Mouse (Mus musculus) c-Kit-positive CD71-positive TER-119-positive erythroid progenitor cells, embryonic 14.5 days (primary cell): ENCODE measurements around the gene H2afy2.

Experiments
- DNase-seq: peaks from one replicate; pipeline ENCODE4 v3.0.0-alpha.2; 2013; ENCODE audit warnings: low spot score

H2afy2 gene

DNA sequence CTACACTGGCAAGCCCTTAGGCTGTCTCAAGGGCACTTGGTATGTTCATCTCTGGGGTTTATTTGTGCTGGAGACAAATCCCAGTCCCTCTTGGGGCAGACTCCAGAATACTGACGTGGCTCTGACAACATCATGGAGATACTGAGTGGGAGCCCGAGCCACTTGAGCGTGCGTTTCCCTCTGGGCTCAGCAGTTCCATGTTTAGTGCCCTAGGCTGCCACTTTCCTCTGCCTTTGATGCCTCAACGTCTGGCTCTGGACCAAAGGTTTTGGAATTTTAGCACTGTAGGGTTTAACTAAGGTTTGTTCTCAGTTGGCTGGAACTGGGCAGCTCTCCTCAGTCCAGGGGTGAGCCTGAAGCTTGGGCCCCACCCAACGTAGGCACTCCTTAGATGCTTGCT, 60.7 kb downstream of the H2afy2 start:
- DNase-seq, result no peak

DNA sequence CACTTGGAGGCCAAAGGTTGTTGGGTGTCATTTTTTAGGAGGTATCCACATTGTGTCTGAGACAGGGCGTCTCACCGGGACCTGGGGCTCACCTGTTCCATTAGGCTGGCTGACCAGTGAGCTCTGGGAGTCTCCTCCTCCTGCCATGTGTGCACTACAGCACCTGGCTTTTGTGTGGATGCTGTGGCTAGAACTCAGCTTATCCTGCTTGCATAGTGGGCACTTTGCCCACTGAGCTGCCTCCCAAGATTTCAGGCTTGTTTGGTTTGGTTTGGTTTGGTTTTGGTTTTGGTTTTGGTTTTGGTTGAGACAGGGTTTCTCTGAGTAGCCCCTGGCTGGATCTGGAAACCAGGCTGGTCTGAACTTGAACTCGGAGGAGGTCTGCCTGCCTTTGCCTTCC, 61.7 kb downstream of the H2afy2 start:
- DNase-seq, result no peak

DNA sequence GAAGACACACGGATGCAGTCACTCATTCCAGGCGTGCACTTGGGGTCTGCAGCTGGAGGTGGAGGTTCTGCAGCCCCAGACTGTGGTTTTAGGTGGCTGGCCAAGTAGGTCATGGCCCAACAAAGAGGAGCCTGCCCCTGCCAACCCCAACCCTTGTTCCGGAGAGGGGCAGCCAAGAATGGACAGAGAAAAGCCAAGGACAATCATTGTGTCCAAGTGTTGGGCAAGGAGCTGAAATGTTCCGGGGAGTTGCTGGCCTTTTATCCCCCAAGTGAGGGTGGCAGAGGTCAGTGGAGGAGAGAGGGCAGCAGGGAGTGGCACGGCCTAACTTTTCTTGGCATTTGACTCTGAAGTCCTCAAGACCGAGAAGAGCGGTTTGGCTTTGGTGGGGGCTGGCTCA, 63.6 kb downstream of the H2afy2 start:
- no peak for DNase-seq

DNA sequence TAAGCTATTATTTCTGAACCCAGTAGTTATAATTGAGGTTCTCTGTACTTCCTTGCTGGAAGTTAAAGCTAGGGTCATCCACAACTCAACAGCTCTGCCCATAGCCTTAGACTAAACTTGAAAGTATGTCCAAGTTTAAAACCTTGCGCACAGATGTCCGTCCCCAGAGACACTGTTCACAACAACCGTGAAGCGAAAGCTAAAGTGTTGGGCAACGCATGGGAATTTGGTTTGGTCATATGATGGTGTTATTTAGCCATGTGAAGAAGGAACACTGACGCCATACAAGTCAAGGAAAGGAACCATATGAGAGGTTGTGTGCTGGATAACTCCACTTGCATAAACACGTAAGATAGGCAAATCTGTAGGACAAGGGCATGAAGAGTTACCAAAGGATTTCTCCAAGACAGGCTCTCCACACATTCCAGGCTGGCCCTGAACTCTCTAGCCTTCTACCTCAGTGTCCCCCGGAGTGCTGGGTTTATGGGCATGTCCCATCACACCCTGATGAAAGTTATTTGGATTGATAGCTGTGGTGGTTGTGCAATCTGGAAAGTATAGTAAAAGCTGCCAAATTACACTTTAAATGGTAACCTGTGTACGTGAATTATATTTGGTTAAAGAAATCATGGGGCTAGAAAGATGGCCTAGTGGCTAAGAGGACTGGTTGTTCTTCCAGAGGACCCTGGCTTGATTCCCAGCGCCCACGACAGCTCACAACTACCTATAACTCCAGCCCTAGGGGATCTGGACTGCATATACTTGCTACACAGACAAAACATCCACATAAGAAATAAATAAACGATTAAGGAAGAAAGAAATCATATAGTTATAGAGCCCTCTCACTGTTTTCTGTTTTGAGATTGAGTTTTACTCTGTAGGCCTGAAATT, 66.3 kb downstream of the H2afy2 start:
- DNase-seq, result no peak

DNA sequence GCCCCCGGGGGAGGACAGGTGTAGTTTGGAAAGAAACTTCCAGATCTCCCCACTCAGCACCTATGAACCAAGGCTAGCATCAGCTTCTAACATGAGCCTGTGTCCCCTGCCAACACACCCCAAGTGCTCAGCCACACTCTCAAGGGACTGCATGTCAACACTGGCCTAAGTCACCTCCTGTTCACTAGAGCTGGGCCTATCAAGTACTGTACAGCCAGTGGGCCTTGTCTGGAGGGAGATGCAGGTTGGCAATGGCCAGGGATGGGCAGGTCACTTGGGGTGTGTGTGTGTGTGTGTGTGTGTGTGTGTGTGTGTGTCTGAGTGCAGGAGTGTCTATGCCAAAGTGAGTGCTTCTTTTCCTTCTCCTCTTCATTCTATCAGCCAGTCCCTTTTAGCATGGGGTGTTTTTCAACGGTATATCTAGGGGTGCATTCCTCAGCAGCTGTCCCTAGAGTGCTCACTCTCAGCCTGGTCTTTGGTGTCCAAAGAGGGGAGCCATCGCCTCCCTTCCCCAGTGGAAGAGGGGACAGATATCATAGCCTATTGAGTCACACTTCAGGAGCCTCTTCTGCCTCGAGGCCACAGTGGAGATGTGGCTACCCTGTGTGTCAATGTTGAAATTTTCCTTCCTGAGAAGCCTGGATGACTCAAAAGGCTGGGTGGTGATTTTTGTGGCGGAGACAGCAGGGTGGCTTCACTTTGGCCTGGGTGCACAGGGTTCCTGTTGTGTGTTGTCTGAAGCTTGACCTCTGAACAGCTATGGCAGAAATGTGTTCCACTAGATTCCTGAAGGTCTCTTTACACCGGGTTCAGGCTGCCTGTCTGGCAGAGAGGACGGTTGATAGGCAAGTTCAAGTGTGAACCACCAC, 67.7 kb downstream of the H2afy2 start:
- no peak for DNase-seq

DNA sequence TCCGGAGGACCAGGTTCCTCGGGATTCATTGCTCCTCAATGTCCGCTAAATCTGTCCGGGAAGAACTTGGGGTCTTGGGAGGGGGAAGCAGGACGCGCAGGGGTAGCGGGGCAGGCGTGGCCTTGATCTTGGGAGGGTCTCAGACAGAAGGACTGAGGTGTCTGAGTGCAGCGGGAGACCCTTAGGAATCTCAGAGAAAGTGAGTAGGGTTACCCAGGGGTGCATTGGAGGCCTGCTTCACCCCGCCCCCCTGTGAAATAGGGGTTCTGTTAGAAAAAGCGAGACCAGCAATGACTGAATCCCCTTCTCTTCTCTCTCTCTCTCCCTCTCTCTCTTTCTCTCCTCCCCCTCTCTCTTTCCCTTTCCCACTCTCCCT, 68.5 kb downstream of the H2afy2 start:
- DNase-seq, result no peak

DNA sequence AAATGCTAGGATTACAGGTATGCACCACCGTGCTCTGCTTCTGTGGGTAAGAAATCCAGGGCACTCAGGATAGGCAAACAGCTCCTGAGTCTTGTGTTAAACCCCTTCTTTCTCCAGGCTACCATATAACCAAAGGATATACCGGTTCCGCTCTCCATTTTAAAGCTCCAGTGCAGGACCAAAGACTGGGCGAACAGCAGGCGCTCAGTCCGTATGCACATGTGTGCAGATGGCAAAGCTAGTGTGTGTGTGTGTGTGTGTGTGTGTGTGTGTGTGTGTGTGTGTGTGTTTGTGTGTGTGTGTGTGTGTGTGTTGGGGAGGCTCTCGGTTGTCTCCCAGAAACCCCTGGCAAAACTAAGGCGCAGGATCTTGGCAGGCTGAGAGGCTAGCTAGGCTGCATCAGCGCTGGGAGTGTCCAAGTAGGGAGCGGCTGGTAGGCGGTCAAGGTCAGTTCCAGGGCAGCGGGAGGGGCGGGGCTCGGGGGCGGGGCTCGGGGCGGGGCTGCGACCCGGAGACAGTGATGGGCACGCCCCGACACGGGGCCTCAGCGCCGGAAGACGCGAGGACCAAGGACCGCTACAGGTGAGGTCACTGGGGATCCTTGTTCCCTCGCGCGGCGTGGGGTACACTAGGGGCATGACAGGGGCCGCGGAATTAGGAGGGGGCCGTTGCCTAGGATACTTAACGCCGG, 69.0 kb downstream of the H2afy2 start, which contains the start of gene Aifm2:
Aifm2 (plus strand) TSS at position 493 of the 691 bp plus-strand sequence.
- peak; percentile 55 for DNase-seq

DNA sequence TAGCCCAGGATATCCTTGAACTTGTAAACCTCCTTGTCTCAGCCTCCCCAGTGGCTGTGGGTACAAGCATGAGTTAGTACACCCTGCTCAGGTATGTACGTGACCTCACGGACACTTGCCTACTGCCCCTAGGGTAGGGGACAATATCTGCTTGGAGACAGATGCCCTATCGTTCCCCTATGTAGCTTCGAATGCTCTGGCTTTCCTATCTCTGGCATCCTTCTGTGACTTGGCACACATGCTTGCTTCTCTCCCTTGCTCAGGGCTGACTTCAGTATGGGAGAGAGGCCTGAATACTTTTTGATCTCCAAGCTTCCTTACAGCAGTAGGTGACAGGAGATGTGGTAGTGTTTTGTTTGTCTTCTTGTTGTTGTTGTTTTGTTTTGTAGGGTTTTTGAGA, 69.8 kb downstream of the H2afy2 start:
- DNase-seq, result no peak

DNA sequence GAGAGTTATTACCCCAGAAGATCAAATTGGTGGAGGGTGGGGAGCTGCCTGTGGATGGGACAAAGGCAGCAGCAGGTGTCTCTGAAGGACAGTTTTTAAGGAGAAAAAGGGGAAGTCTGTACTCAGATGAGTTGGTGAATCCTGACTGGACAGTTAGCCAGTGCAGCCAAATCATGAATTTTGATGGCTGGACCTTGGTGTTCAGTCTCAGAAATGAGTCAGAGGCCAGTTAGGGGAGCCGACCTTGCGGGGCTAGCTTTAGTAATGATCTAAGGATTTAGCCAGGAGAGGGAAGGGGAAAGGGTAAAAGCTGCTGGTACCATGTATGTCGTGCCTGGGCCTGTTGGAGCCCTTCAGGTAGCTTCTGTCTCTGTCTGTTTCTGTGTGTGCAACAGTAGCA, 70.3 kb downstream of the H2afy2 start:
- no peak for DNase-seq

DNA sequence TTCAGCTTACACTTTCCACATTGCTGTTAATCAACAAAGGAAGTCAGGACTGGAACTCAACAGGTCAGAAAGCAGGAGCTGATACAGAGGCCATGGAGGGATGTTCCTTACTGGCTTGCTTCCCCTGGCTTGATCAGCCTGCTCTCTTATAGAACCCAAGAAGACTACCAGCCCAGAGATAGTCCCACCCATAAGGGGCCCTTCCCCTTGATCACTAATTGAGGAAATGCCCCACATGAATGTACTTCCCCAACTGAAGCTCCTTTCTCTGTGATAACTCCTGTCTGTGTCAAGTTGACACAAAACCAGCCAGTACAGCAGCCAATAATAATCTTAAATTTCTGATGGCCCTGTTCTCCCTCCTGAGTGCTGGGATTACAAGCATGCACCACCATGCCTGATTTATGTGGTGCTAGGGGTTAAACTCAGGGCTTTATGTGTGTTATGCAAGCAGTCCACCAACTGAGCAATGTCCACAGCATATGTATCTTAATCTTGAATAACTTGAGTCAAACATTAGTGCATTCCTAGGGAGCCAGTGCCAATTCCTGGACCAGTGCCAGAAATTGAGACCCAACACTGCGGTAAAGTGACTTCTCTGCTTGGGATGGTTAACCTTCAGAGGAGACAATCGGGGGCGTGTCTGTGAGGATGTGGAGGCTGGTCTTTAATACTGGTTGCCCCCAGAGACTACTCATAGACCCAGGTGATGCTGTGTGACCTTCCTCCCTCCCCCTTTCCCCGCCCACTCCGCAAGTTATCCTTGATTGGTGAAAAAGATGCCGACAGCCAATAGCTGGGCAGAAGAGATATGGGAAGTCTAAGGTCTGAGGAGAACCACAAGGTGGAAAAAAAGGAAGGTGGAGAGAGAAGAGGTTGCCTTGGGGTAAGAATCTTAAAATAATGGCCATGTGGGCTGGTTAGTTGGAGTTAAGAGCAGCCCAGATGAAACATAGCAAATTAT, 77.3 kb downstream of the H2afy2 start:
- DNase-seq, result no peak

DNA sequence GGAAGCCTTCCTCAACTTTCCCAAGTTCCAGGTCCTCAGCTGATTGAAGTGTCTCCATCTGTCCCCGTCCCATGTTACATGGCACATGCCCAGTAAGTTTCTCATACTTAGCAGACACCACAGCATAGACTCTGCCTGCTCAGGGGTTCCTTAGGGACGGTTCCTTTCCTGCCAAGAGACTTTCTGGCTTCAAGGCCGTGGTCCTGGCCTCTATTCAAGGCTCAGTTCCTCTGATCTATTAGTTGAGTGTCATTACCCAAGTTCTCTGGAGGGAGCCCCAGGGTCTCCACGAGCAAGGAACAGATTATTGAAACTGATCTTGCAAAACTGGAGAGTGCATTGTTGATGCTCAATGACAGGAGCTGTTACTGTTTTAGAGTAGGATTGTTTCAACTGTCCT, 79.3 kb downstream of the H2afy2 start:
- DNase-seq, result no peak

DNA sequence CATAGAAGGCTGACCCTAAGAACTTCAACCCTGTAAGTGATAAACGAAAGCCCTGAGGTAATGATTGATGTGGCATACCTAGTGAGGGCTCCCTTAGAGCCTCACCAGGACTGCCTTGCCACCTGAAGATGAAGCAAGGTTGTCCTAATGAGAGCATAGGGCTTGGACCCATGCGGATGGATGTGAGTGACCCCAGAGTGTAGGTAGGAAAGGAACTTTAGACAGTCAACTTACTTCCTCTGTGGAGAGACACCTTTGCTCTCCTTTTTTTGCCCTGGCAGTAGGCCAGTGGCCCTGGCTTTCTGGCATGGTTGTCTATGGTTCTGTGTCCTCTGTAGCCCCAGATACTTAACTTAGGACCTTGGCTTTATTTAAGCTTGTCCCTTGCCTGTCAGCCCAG, 86.9 kb downstream of the H2afy2 start:
- DNase-seq, result no peak

DNA sequence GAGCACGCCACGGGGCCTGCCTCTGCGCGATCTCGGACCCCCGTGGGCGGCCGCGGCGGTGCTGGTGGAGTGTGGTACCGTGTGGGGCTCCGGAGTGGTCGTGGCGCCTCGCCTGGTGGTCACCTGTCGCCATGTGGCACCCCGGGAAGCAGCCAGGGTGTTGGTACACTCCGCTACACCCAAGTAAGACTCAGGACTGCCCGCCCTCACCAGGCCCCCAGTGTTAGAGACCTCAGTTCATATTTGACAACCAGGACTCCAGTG, 87.5 kb downstream of the H2afy2 start:
- no peak for DNase-seq

DNA sequence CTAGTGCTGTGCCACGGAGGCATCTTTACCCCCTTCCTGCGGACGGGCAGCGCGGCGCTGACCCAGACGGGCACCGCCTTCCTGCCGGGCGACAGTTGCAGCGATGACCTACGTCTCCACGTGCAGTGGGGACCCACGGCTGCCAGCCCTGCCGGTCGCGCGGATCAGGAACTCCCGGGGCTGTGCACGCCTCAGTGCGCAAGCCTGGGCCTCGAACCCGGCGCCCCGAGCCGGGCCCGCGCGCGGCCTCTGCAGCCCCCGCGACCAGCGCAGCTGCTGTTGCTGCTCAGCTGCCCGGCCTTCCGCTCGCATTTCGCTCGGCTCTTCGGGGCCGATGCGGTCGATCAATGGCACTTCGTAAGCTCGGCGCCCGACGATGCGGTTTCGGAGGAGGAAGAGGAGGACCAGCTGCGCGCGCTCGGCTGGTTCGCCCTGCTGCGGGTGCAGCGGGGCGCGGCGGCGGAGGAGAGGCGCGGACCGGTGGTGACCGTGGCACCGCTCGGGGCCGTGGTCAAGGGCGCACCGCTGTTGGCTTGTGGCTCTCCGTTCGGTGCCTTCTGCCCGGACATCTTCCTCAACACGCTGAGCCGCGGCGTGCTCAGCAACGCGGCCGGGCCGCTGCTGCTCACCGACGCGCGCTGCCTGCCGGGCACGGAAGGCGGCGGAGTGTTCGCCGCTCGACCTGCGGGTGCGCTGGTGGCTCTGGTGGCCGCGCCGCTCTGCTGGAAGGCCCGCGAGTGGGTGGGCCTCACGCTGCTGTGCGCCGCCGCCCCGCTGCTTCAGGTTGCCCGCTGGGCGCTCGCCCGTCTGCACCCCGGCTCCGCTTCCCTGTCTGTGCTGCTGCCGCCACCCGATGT, 88.0 kb downstream of the H2afy2 start:
- DNase-seq, result no peak

DNA sequence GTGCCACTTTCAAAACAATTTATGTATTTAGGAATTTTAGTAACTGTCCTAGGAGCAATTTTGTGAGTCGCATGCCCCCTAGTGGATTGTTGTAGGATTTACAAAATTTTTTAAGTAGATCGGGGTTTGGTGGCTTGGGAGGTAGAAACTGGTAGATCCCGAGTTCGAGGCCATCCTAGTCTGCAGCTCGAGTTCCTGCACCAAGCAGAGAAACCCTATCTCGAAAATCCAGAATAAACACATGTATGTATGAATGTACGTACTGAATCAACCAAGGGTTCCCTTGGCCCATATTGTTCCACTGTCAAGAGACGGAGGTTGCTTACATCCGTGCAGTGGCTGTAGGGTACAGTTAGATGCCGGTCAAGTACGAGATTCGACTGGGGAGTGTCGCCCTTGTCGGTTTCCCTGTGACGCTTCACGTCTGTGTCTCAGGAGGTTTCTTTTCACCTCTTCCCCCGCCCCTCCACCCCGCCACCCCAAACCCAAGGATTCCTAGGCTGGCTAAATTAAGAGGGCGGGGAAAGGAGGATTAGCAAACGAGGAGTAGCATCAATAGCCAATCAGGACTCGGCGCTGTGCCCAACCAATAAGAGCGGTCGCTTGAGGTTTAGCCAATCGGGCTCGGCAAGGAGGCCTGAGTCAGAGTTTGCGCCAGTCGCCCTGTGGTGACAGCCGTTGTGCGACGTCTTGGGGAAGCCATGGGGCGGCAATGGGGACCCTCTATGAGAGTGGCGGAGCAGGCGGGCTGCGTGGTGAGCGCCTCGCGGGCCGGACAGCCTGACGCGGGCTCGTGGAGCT, 88.9 kb downstream of the H2afy2 start, which contains the start of gene Tysnd1:
Tysnd1 (plus strand) TSS at position 645 of the 801 bp plus-strand sequence.
- DNase-seq, result peak; percentile 94

DNA sequence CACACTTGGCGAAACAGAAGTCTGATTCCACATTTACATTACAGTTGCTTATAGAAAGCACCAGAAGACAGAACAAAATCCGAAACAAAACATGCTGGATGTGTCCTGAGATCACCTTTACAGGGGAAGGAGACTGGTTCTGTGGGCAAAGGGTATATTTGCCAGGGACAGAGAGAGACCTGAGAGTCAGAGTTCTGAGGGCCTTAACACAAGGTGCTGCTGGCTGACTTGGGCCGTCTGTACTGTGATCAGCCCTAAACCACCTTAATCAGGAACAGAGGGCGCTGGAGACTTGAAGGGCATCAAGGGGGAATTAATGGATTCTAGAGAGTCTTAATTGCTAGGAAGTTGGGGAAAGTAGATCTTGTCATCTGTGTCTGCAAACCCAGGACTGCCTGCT, 90.4 kb downstream of the H2afy2 start:
- DNase-seq, result no peak

DNA sequence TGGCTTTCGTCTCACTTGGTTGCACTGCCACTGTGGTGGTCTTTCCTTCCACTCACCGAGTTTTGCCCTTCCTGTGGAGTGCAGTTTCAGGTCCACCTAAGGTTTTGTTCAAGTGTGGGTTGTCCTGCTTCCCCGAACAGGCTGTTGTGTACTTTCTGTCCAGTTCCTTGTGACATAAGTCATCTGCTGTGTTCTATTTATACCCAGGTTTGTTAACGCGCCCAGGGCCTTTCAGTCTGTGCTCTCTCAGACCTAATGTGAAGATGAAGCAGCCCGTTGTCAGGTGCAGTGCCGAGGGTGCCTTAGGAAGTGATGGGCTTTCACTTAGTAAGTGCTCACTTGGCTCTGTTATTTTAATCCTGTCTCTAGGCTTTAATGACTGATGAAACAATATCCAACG, 94.5 kb downstream of the H2afy2 start:
- DNase-seq, result no peak
